Mouse (Mus musculus) bone marrow macrophage, adult 2 months (primary cell): Measurements from ENCODE around the gene Ptprh.

Experiments used
- CTCF ChIP-seq: IDR thresholded peaks from 2 replicates; pipeline ENCODE4 v1.5.1; 2012; ENCODE audit warnings: low read depth, mild to moderate bottlenecking, low read length, moderate library complexity
- POLR2A ChIP-seq: IDR thresholded peaks from 2 replicates; pipeline ENCODE4 v1.6.1; 2012; ENCODE audit warnings: mild to moderate bottlenecking, low read depth, low read length, borderline replicate concordance

GRCm38 (mm10) chr7:4532005-4532729 lies 71.7 kb downstream of the Ptprh start, which contains the start of gene Dnaaf3:
- TF ChIP-seq CTCF (no peak), POLR2A (no peak)
